Mouse (Mus musculus): Measurements from ENCODE around the gene Gipc1. TPM values are rescaled to one million over a fixed set of nuclear protein-coding genes. Genes with fewer than 3 reads are reported as not detected.

The Gipc1 gene
- polyA plus RNA-seq, 1 experiment from 2014 or later, result 123 TPM

DNA sequence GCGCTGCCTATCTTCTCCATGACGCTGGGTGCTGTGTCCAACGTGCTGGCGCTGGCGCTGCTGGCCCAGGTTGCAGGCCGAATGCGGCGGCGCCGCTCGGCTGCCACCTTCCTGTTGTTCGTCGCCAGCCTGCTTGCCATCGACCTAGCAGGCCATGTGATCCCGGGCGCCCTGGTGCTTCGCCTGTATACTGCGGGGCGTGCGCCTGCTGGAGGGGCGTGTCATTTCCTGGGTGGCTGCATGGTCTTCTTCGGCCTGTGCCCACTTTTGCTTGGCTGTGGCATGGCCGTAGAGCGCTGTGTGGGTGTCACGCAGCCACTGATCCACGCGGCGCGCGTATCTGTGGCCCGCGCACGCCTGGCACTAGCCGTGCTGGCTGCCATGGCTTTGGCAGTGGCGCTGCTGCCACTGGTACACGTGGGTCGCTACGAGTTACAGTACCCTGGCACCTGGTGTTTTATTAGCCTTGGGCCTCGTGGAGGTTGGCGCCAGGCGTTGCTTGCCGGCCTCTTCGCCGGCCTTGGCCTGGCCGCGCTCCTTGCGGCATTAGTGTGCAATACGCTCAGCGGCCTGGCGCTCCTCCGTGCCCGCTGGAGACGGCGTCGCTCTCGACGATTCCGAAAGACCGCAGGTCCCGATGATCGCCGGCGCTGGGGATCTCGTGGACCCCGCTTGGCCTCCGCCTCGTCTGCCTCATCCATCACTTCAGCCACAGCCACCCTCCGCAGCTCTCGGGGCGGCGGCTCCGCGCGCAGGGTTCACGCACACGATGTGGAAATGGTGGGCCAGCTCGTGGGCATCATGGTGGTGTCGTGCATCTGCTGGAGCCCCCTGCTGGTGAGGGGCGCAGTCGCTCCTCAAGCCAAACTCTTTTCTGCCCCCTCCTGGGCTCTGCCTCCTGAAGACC lies 15.8 kb downstream of the Gipc1 start:
- H3K4me2 ChIP-seq (replicated peaks; ENCODE audit: low read depth, low read length), result peak overlapping the region; percentile 53
- ATAC-seq (peak; percentile 48), DNase-seq (ENCODE audit: low spot score) (peak; percentile 82)
- H3K4me3 ChIP-seq (ENCODE audit: low read depth, low read length), result peak overlapping the region; percentile 23
- TF ChIP-seq CTCF (IDR thresholded peaks at IDR 0.05), result peak; percentile 95
- TF ChIP-seq EP300 (IDR thresholded peaks at IDR 0.05), result no peak
- H3K27me3 ChIP-seq (replicated peaks; ENCODE audit: insufficient read depth, low read length), result no peaks in the 10 kb centered on the region
- 20% methylated on average over 78 of the region's 80 CpGs for WGBS
- H3K4me1 ChIP-seq (ENCODE audit: insufficient read depth, low read depth, low read length), result peaks cover 24% of the 10 kb centered on the region
- H3K27ac ChIP-seq (ENCODE audit: low read length), result no peak overlapping the region
- no peak overlapping the region; the same call in 1 of the 2 replicates for H3K9ac ChIP-seq (replicated peaks; ENCODE audit: low read depth)
- H3K36me3 ChIP-seq (ENCODE audit: insufficient read depth, low read length), result peaks cover 34% of the 10 kb centered on the region
- H3K9me3 ChIP-seq (ENCODE audit: low read length), result no peaks in the 10 kb centered on the region

GRCm38 (mm10) chr8:83669013-83669412 lies 16.5 kb downstream of the Gipc1 start:
- no peaks in the 10 kb centered on the region for H3K27me3 ChIP-seq (replicated peaks; ENCODE audit: insufficient read depth, low read length)
- WGBS, result 66% methylated on average over 16 of the region's 16 CpGs
- peaks cover 24% of the 10 kb centered on the region for H3K4me1 ChIP-seq (ENCODE audit: insufficient read depth, low read depth, low read length)
- H3K9ac ChIP-seq (replicated peaks; ENCODE audit: low read depth), result no peak overlapping the region
- TF ChIP-seq EP300 (IDR thresholded peaks at IDR 0.05) (no peak), CTCF (IDR thresholded peaks at IDR 0.05) (no peak)
- H3K9me3 ChIP-seq (ENCODE audit: low read length), result no peaks in the 10 kb centered on the region
- H3K4me3 ChIP-seq (ENCODE audit: low read depth, low read length), result no peak overlapping the region
- H3K27ac ChIP-seq (ENCODE audit: low read length), result no peak overlapping the region
- peaks cover 41% of the 10 kb centered on the region for H3K36me3 ChIP-seq (ENCODE audit: insufficient read depth, low read length)
- DNase-seq (ENCODE audit: low spot score), result no peak
- ATAC-seq, result no peak
- peak overlapping the region; percentile 53; the same call in 1 of the 2 replicates for H3K4me2 ChIP-seq (replicated peaks; ENCODE audit: low read depth, low read length)

DNA sequence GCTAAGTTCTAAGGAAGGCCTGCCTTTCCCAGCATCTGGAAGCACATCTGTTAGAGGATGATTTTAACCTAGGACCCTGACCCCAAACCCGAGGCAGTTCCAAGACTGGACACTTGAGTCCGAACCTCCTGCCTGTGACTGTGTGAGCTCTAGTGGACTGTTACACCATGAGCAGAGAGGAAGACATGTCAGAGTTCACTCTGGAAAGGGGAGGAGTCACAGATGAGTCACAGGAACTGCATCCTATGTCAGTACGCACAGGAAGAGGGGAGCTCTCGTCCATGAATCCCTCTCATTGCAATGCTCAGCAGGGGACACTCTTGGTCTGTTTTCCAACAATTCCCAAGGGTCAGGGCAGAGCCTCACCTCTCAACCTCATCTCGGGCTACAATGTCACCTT lies 20.5 kb downstream of the Gipc1 start:
- Histone ChIP-seq H3K9me3 (ENCODE audit: low read length) (no peaks in the 10 kb centered on the region), H3K36me3 (ENCODE audit: insufficient read depth, low read length) (peaks cover 59% of the 10 kb centered on the region), H3K4me1 (ENCODE audit: insufficient read depth, low read depth, low read length) (peaks cover 5% of the 10 kb centered on the region), H3K27ac (ENCODE audit: low read length) (no peak overlapping the region), H3K4me2 (replicated peaks; ENCODE audit: low read depth, low read length) (no peak overlapping the region), H3K27me3 (replicated peaks; ENCODE audit: insufficient read depth, low read length) (no peaks in the 10 kb centered on the region), H3K4me3 (ENCODE audit: low read depth, low read length) (no peak overlapping the region), H3K9ac (replicated peaks; ENCODE audit: low read depth) (no peak overlapping the region)
- DNase-seq (ENCODE audit: low spot score) (no peak), ATAC-seq (no peak; the same call in 1 of the 2 replicates)
- 60% methylated on average over 5 of the region's 5 CpGs for WGBS
- TF ChIP-seq CTCF (IDR thresholded peaks at IDR 0.05) (no peak), EP300 (IDR thresholded peaks at IDR 0.05) (no peak)

GRCm38 (mm10) chr8:83674497-83674896 lies 22.0 kb downstream of the Gipc1 start:
- Histone ChIP-seq H3K4me2 (replicated peaks; ENCODE audit: low read depth, low read length) (no peak overlapping the region), H3K27me3 (replicated peaks; ENCODE audit: insufficient read depth, low read length) (no peaks in the 10 kb centered on the region), H3K36me3 (ENCODE audit: insufficient read depth, low read length) (peaks cover 65% of the 10 kb centered on the region), H3K4me1 (ENCODE audit: insufficient read depth, low read depth, low read length) (no peaks in the 10 kb centered on the region), H3K9me3 (ENCODE audit: low read length) (no peaks in the 10 kb centered on the region), H3K27ac (ENCODE audit: low read length) (no peak overlapping the region), H3K4me3 (ENCODE audit: low read depth, low read length) (no peak overlapping the region), H3K9ac (replicated peaks; ENCODE audit: low read depth) (no peak overlapping the region)
- WGBS, result 91% methylated on average over 5 of the region's 5 CpGs
- no peak for ATAC-seq
- no peak for TF ChIP-seq CTCF (IDR thresholded peaks at IDR 0.05)
- TF ChIP-seq EP300 (IDR thresholded peaks at IDR 0.05), result no peak
- DNase-seq (ENCODE audit: low spot score), result no peak

DNA sequence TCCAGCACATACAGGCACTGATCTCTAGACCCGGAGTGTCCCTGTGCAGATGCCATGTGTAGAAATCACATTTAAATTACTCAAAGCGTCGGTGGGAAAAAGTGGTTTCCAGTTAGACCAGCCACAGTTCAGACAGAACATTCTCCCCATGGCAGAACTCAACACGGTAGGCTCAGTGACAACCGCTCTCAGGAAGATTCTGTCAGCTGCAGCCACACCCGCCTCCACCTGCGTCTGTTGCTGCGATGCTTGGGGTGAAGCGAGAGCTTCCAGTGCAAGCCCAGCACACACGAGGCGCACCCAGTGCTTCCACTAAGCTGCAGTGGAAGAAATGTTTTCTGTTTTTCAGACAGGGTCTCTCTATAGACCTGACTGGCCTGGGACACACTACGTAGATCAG lies 27.4 kb downstream of the Gipc1 start:
- WGBS, result 94% methylated on average over 12 of the region's 12 CpGs
- no peak overlapping the region for H3K9ac ChIP-seq (replicated peaks; ENCODE audit: low read depth)
- no peak for TF ChIP-seq EP300 (IDR thresholded peaks at IDR 0.05)
- TF ChIP-seq CTCF (IDR thresholded peaks at IDR 0.05), result no peak
- no peak overlapping the region for H3K27ac ChIP-seq (ENCODE audit: low read length)
- no peak overlapping the region for H3K4me2 ChIP-seq (replicated peaks; ENCODE audit: low read depth, low read length)
- no peaks in the 10 kb centered on the region for H3K9me3 ChIP-seq (ENCODE audit: low read length)
- ATAC-seq (no peak), DNase-seq (ENCODE audit: low spot score) (no peak)
- no peaks in the 10 kb centered on the region for H3K27me3 ChIP-seq (replicated peaks; ENCODE audit: insufficient read depth, low read length)
- no peaks in the 10 kb centered on the region; the same call in 1 of the 2 replicates for H3K4me1 ChIP-seq (ENCODE audit: insufficient read depth, low read depth, low read length)
- no peak overlapping the region for H3K4me3 ChIP-seq (ENCODE audit: low read depth, low read length)
- H3K36me3 ChIP-seq (ENCODE audit: insufficient read depth, low read length), result peaks cover 42% of the 10 kb centered on the region

DNA sequence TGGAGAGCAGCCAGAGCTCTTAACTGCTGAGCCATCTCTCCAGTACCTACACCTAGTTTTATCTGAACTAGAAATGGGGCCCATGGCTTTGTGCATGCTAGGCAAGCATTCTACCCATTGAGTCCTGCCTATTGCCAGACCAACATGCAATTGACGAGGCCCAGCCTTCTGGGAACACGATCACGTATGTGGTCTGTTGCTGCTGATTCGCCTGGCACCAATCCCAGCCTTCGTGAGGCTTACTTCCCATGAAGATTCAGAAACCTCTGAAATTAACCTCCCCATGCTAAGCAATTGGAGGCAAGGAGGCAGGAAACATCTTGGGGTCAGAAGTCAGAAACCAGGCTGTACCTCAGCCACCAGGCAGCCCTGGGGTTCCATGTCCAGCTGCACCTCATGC lies 28.1 kb downstream of the Gipc1 start:
- Histone ChIP-seq H3K36me3 (ENCODE audit: insufficient read depth, low read length) (peaks cover 49% of the 10 kb centered on the region), H3K27ac (ENCODE audit: low read length) (peak overlapping the region; percentile 55), H3K9me3 (ENCODE audit: low read length) (no peaks in the 10 kb centered on the region), H3K4me1 (ENCODE audit: insufficient read depth, low read depth, low read length) (no peaks in the 10 kb centered on the region; the same call in 1 of the 2 replicates), H3K9ac (replicated peaks; ENCODE audit: low read depth) (no peak overlapping the region), H3K4me3 (ENCODE audit: low read depth, low read length) (no peak overlapping the region), H3K27me3 (replicated peaks; ENCODE audit: insufficient read depth, low read length) (no peaks in the 10 kb centered on the region), H3K4me2 (replicated peaks; ENCODE audit: low read depth, low read length) (no peak overlapping the region)
- DNase-seq (ENCODE audit: low spot score), result peak; percentile 49
- TF ChIP-seq CTCF (IDR thresholded peaks at IDR 0.05) (no peak), EP300 (IDR thresholded peaks at IDR 0.05) (no peak)
- peak; percentile 35 for ATAC-seq
- WGBS, result 67% methylated on average over 5 of the region's 5 CpGs

Data from lung, postnatal 0 days (tissue).